Mouse (Mus musculus) subcutaneous adipose tissue, adult 2 months (tissue): Measurements from ENCODE around the gene Gm10670. TPM values are rescaled to one million over a fixed set of nuclear protein-coding genes. Genes with fewer than 3 reads are reported as not detected.

Experiments used
- polyA plus RNA-seq: library from polyadenylated mRNA; depleted of rRNA; stranded (reverse); fragments of >200 nt; gene quantifications from 2 replicates; pipeline ENCODE4 v1.2.3, GENCODE M21; 2012; ENCODE audit warnings: low replicate concordance; rRNA removed

Gm10670 gene
- polyA plus RNA-seq: not detected in 2 replicates

GRCm38 (mm10) chr7:20474825-20475224 lies at the start of gene Gm10670:
TSS of gene Gm10670 (minus strand) at chr7:20474925.

GRCm38 (mm10) chr7:20510434-20510833 lies 35.7 kb upstream of the Gm10670 start, which contains the start of gene Vmn1r103:
TSS of gene Vmn1r103 (minus strand) at chr7:20510534.

GRCm38 (mm10) chr7:20442493-20442892 lies 32.2 kb downstream of the Gm10670 start, which contains the start of gene Vmn1r101:
TSS of gene Vmn1r101 (minus strand) at chr7:20442593.

Other genes starting within 250 kb of the Gm10670 start
- not detected in 2 replicates for gene Gm4498, start 241.1 kb downstream of the Gm10670 start, polyA plus RNA-seq
- not detected in 2 replicates for gene Gm5890, start 212.1 kb downstream of the Gm10670 start, polyA plus RNA-seq
- not detected in 2 replicates for gene Gm4133, start 140.9 kb downstream of the Gm10670 start, polyA plus RNA-seq
- not detected in 2 replicates for gene Gm5728, start 99.5 kb downstream of the Gm10670 start, polyA plus RNA-seq
- not detected in 2 replicates for gene Vmn1r100, start 57.0 kb downstream of the Gm10670 start, polyA plus RNA-seq
- gene Vmn1r101, start 32.3 kb downstream of the Gm10670 start, polyA plus RNA-seq: not detected in 2 replicates
- gene Vmn1r103, start 35.6 kb upstream of the Gm10670 start, polyA plus RNA-seq: not detected in 2 replicates
- not detected in 2 replicates for gene Vmn1r104, start 58.9 kb upstream of the Gm10670 start, polyA plus RNA-seq
- gene Gm5726, start 70.8 kb upstream of the Gm10670 start, polyA plus RNA-seq: not detected in 2 replicates
- gene Gm4141, start 101.3 kb upstream of the Gm10670 start, polyA plus RNA-seq: not detected in 2 replicates
- gene Gm4513, start 124.1 kb upstream of the Gm10670 start, polyA plus RNA-seq: not detected in 2 replicates
- not detected in 2 replicates for gene Vmn1r107, start 194.0 kb upstream of the Gm10670 start, polyA plus RNA-seq
- not detected in 2 replicates for gene Vmn1r111, start 228.3 kb upstream of the Gm10670 start, polyA plus RNA-seq